Mouse (Mus musculus) G1E (cell line): ENCODE results near the gene Slc5a3.

ENCODE experiments used
- CTCF ChIP-seq: IDR thresholded peaks from 2 replicates; pipeline ENCODE4 v1.5.1; 2012; ENCODE audit warnings: low read depth, low read length, inconsistent platforms, mixed read lengths
- GATA1 ChIP-seq: IDR thresholded peaks from 2 replicates; pipeline ENCODE4 v1.6.1; 2012; ENCODE audit warnings: borderline replicate concordance, low read length, inconsistent platforms, mixed read lengths
- GATA2 ChIP-seq: IDR thresholded peaks from 2 replicates; pipeline ENCODE4 v1.6.1; 2012; ENCODE audit warnings: low read depth, low read length, inconsistent platforms, borderline replicate concordance

DNA sequence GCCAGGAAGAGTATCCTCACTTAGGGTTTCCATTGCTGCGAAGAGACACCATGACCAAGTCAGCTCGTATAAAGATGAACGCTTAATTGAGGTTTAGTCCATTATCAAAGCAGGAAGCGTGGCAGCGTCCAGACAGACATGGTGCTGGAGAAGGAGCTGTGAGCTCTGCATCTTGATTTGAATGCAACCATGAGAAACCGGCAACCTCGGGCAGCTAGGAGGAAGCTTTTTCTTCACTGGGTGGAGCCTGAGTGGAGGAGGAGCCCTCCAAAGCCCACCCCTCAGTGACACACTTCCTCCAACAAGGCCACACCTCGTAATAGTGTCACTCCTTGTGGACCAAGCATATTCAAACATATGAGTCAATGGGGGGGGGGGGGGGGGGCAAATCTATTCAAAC lies 71.7 kb downstream of the Slc5a3 start:
- TF ChIP-seq CTCF (no peak), GATA1 (no peak), GATA2 (no peak)
